Mouse (Mus musculus): ENCODE results near the gene Slc44a1. TPM values are rescaled to one million over a fixed set of nuclear protein-coding genes. Genes with fewer than 3 reads are reported as not detected.
A peak's percentile ranks its signal among the peaks of the same experiment; 100 is the strongest.

Slc44a1 gene
- polyA plus RNA-seq, 1 experiment from 2014 or later: 15.9 TPM

GRCm38 (mm10) chr4:53437110-53437755 is 3.0 kb upstream of the Slc44a1 start:
- Histone ChIP-seq H3K36me3 (no peaks in the 10 kb centered on the region), H3K27me3 (no peaks in the 10 kb centered on the region), H3K4me2 (no peak overlapping the region), H3K4me1 (replicated peaks) (peaks cover 21% of the 10 kb centered on the region), H3K27ac (no peak overlapping the region), H3K9ac (no peak overlapping the region), H3K9me3 (replicated peaks) (no peaks in the 10 kb centered on the region), H3K4me3 (no peak overlapping the region)
- WGBS: 74% methylated on average over 10 of the region's 10 CpGs
- ATAC-seq (replicated peaks; ENCODE audit: insufficient number of reproducible peaks, insufficient read depth, low FRiP score, low read depth): no peak

- no peak overlapping the region for H3K9ac ChIP-seq
- no peaks in the 10 kb centered on the region for H3K9me3 ChIP-seq (replicated peaks)
- no peak overlapping the region for H3K27ac ChIP-seq
- no peak overlapping the region for H3K4me3 ChIP-seq
- no peak for ATAC-seq (replicated peaks; ENCODE audit: insufficient number of reproducible peaks, insufficient read depth, low FRiP score, low read depth)
- H3K4me1 ChIP-seq (replicated peaks): peaks cover 23% of the 10 kb centered on the region
- H3K27me3 ChIP-seq: no peaks in the 10 kb centered on the region
- H3K4me2 ChIP-seq: no peak overlapping the region
- no peaks in the 10 kb centered on the region for H3K36me3 ChIP-seq
- WGBS: 66% methylated on average over 2 of the region's 2 CpGs
Observed at GRCm38 (mm10) chr4:53438386-53438785, 1.8 kb upstream of the Slc44a1 start.

GRCm38 (mm10) chr4:53438836-53439480 is 1.3 kb upstream of the Slc44a1 start:
- no peak for ATAC-seq (replicated peaks; ENCODE audit: insufficient number of reproducible peaks, insufficient read depth, low FRiP score, low read depth)
- H3K27ac ChIP-seq: no peak overlapping the region
- no peak overlapping the region; the same call in 1 of the 2 replicates for H3K9ac ChIP-seq
- peak overlapping the region; percentile 98 for H3K4me2 ChIP-seq
- 77% methylated on average over 7 of the region's 7 CpGs for WGBS
- no peaks in the 10 kb centered on the region for H3K27me3 ChIP-seq
- H3K4me3 ChIP-seq: no peak overlapping the region; the same call in 1 of the 2 replicates
- no peaks in the 10 kb centered on the region for H3K9me3 ChIP-seq (replicated peaks)
- H3K36me3 ChIP-seq: no peaks in the 10 kb centered on the region
- peaks cover 23% of the 10 kb centered on the region for H3K4me1 ChIP-seq (replicated peaks)

GRCm38 (mm10) chr4:53439636-53440009 is 590 bp upstream of the Slc44a1 start:
- Histone ChIP-seq H3K4me3 (peak overlapping the region; percentile 98), H3K4me1 (replicated peaks) (peaks cover 23% of the 10 kb centered on the region), H3K4me2 (peak overlapping the region; percentile 98), H3K27me3 (no peaks in the 10 kb centered on the region), H3K27ac (peak overlapping the region; percentile 90), H3K36me3 (no peaks in the 10 kb centered on the region), H3K9me3 (replicated peaks) (no peaks in the 10 kb centered on the region), H3K9ac (peak overlapping the region; percentile 89)
- 18% methylated on average over 9 of the region's 9 CpGs for WGBS
- ATAC-seq (replicated peaks; ENCODE audit: insufficient number of reproducible peaks, insufficient read depth, low FRiP score, low read depth): no peak

- no peaks in the 10 kb centered on the region for H3K36me3 ChIP-seq
- H3K9ac ChIP-seq: peak overlapping the region; percentile 89
- no peaks in the 10 kb centered on the region for H3K27me3 ChIP-seq
- WGBS: 1% methylated on average over 44 of the region's 45 CpGs
- ATAC-seq (replicated peaks; ENCODE audit: insufficient number of reproducible peaks, insufficient read depth, low FRiP score, low read depth): 0 out of 2 replicates have a peak, but pooled peaks have one; percentile 7
- peak overlapping the region; percentile 90 for H3K27ac ChIP-seq
- peak overlapping the region; percentile 98 for H3K4me2 ChIP-seq
- no peaks in the 10 kb centered on the region for H3K9me3 ChIP-seq (replicated peaks)
- peaks cover 23% of the 10 kb centered on the region for H3K4me1 ChIP-seq (replicated peaks)
- peak overlapping the region; percentile 98 for H3K4me3 ChIP-seq
Observed at GRCm38 (mm10) chr4:53440816-53441571, 781 bp downstream of the Slc44a1 start.

- Histone ChIP-seq H3K9me3 (replicated peaks) (no peaks in the 10 kb centered on the region), H3K36me3 (no peaks in the 10 kb centered on the region), H3K4me3 (peak overlapping the region; percentile 98), H3K9ac (peak overlapping the region; percentile 89; the same call in 1 of the 2 replicates), H3K4me1 (replicated peaks) (peaks cover 23% of the 10 kb centered on the region), H3K27me3 (no peaks in the 10 kb centered on the region), H3K4me2 (peak overlapping the region; percentile 98), H3K27ac (peak overlapping the region; percentile 90; the same call in 1 of the 2 replicates)
- ATAC-seq (replicated peaks; ENCODE audit: insufficient number of reproducible peaks, insufficient read depth, low FRiP score, low read depth): no peak
- 49% methylated on average over 4 of the region's 4 CpGs for WGBS
Observed at GRCm38 (mm10) chr4:53441683-53442082, 1.5 kb downstream of the Slc44a1 start.

- WGBS: 72% methylated on average over 3 of the region's 3 CpGs
- no peak overlapping the region for H3K9ac ChIP-seq
- no peak overlapping the region for H3K4me2 ChIP-seq
- no peaks in the 10 kb centered on the region for H3K36me3 ChIP-seq
- no peak for ATAC-seq (replicated peaks; ENCODE audit: insufficient number of reproducible peaks, insufficient read depth, low FRiP score, low read depth)
- H3K27me3 ChIP-seq: no peaks in the 10 kb centered on the region
- H3K27ac ChIP-seq: no peak overlapping the region
- H3K9me3 ChIP-seq (replicated peaks): no peaks in the 10 kb centered on the region
- H3K4me1 ChIP-seq (replicated peaks): peaks cover 18% of the 10 kb centered on the region
- no peak overlapping the region for H3K4me3 ChIP-seq
Observed at GRCm38 (mm10) chr4:53446216-53446615, 6.0 kb downstream of the Slc44a1 start.

- peaks cover 23% of the 10 kb centered on the region for H3K4me1 ChIP-seq (replicated peaks)
- H3K4me3 ChIP-seq: no peak overlapping the region
- no peak overlapping the region for H3K27ac ChIP-seq
- H3K4me2 ChIP-seq: no peak overlapping the region
- H3K36me3 ChIP-seq: no peaks in the 10 kb centered on the region
- no peak for ATAC-seq (replicated peaks; ENCODE audit: insufficient number of reproducible peaks, insufficient read depth, low FRiP score, low read depth)
- H3K9me3 ChIP-seq (replicated peaks): no peaks in the 10 kb centered on the region
- WGBS: 93% methylated on average over 4 of the region's 4 CpGs
- no peak overlapping the region for H3K9ac ChIP-seq
- no peaks in the 10 kb centered on the region for H3K27me3 ChIP-seq
Observed at GRCm38 (mm10) chr4:53447773-53448172, 7.6 kb downstream of the Slc44a1 start.

- peaks cover 32% of the 10 kb centered on the region for H3K4me1 ChIP-seq (replicated peaks)
- no peak for ATAC-seq (replicated peaks; ENCODE audit: insufficient number of reproducible peaks, insufficient read depth, low FRiP score, low read depth)
- WGBS: 40% methylated on average over 7 of the region's 7 CpGs
- no peak overlapping the region for H3K4me2 ChIP-seq
- H3K27me3 ChIP-seq: no peaks in the 10 kb centered on the region
- no peak overlapping the region for H3K27ac ChIP-seq
- H3K9me3 ChIP-seq (replicated peaks): no peaks in the 10 kb centered on the region
- H3K36me3 ChIP-seq: no peaks in the 10 kb centered on the region
- H3K9ac ChIP-seq: no peak overlapping the region
- H3K4me3 ChIP-seq: no peak overlapping the region
Observed at GRCm38 (mm10) chr4:53450736-53451135, 10.5 kb downstream of the Slc44a1 start.

- H3K9me3 ChIP-seq (replicated peaks): no peaks in the 10 kb centered on the region
- no peak overlapping the region for H3K27ac ChIP-seq
- H3K4me1 ChIP-seq (replicated peaks): peaks cover 32% of the 10 kb centered on the region
- 46% methylated on average over 4 of the region's 4 CpGs for WGBS
- H3K4me2 ChIP-seq: no peak overlapping the region
- H3K36me3 ChIP-seq: no peaks in the 10 kb centered on the region
- no peak overlapping the region for H3K4me3 ChIP-seq
- H3K9ac ChIP-seq: no peak overlapping the region
- H3K27me3 ChIP-seq: no peaks in the 10 kb centered on the region
- ATAC-seq (replicated peaks; ENCODE audit: insufficient number of reproducible peaks, insufficient read depth, low FRiP score, low read depth): no peak
Observed at GRCm38 (mm10) chr4:53451887-53452286, 11.7 kb downstream of the Slc44a1 start.

- Histone ChIP-seq H3K9ac (no peak overlapping the region), H3K4me1 (replicated peaks) (peaks cover 32% of the 10 kb centered on the region), H3K9me3 (replicated peaks) (no peaks in the 10 kb centered on the region), H3K27me3 (no peaks in the 10 kb centered on the region), H3K4me2 (no peak overlapping the region), H3K36me3 (no peaks in the 10 kb centered on the region), H3K27ac (no peak overlapping the region), H3K4me3 (no peak overlapping the region)
- ATAC-seq (replicated peaks; ENCODE audit: insufficient number of reproducible peaks, insufficient read depth, low FRiP score, low read depth): no peak
- WGBS: 47% methylated on average over 1 of the region's 1 CpGs
Observed at GRCm38 (mm10) chr4:53452457-53452856, 12.2 kb downstream of the Slc44a1 start.

Measured in heart, embryonic 15.5 days (tissue).